Mouse (Mus musculus): ENCODE measurements around the gene Gm20721. TPM values are rescaled to one million over a fixed set of nuclear protein-coding genes. Genes with fewer than 3 reads are reported as not detected.

Gm20721 gene
- total RNA-seq, 2 experiments from 2014 or later, result 1.7 to 1.8 TPM

Other genes with a start within 250 kb of the Gm20721 start
- 10 to 100 TPM; 54.6 to 57.4 TPM for gene Npepl1, start 236.4 kb downstream of the Gm20721 start, total RNA-seq (2021)
- gene Gnas, start 62.4 kb downstream of the Gm20721 start, total RNA-seq (2021), result 1,000 to 10,000 TPM; 1,353 to 1,383 TPM
- gene Nelfcd, start 69.1 kb upstream of the Gm20721 start, total RNA-seq (2021), result 10 to 100 TPM; 37.7 to 38.8 TPM
- gene Ctsz, start 92.3 kb upstream of the Gm20721 start, total RNA-seq (2021), result 10 to 100 TPM; 36.6 to 42.1 TPM
- gene Tubb1, start 104.0 kb upstream of the Gm20721 start, total RNA-seq (2021), result 1 to 10 TPM; 2.0 TPM
- 1,000 to 10,000 TPM; 1,334 to 1,389 TPM for gene Atp5e, start 117.4 kb upstream of the Gm20721 start, total RNA-seq (2021)
- 10 to 100 TPM; 59.8 to 72.3 TPM for gene Prelid3b, start 126.4 kb upstream of the Gm20721 start, total RNA-seq (2021)